Mouse (Mus musculus) lung, embryonic 14.5 days (tissue): ENCODE measurements around the gene Lix1. TPM values are rescaled to one million over a fixed set of nuclear protein-coding genes. Genes with fewer than 3 reads are reported as not detected.
A peak's percentile ranks its signal among the peaks of the same experiment; 100 is the strongest.

Experiments used
- ATAC-seq: fragments of 200-750 bp; cut with Nextera tagmentation; 2 replicates; pipeline ENCODE4 v1.8.0; 2017; ENCODE audit warnings: mild to moderate bottlenecking, moderate TSS enrichment, moderate library complexity; ENCODE audit not compliant: insufficient read depth
- DNase-seq: peaks from one replicate; pipeline ENCODE4 v3.0.0-alpha.2; 2015
- H3K27ac ChIP-seq: fragments of 300-500 bp; sonication (generic); 2 replicates; pipeline ENCODE4 v1.5.1; 2014; ENCODE audit warnings: low read depth, mild to moderate bottlenecking, moderate library complexity
- H3K27me3 ChIP-seq: fragments of 300-500 bp; sonication (generic); 2 replicates; pipeline ENCODE4 v1.6.1; 2014; ENCODE audit warnings: low read length, control low read depth; ENCODE audit not compliant: insufficient read depth
- H3K36me3 ChIP-seq: fragments of 300-500 bp; sonication (generic); 2 replicates; pipeline ENCODE4 v1.6.1; 2014; ENCODE audit warnings: control low read depth; ENCODE audit not compliant: insufficient read depth
- H3K4me1 ChIP-seq: fragments of 300-500 bp; sonication (generic); 2 replicates; pipeline ENCODE4 v1.6.1; 2014; ENCODE audit warnings: antibody characterized with exemption, control low read depth; ENCODE audit not compliant: insufficient read depth
- H3K4me2 ChIP-seq: fragments of 300-500 bp; sonication (generic); 2 replicates; pipeline ENCODE4 v1.6.1; 2014; ENCODE audit warnings: mild to moderate bottlenecking
- H3K4me3 ChIP-seq: fragments of 300-500 bp; sonication (generic); 2 replicates; pipeline ENCODE4 v1.5.1; 2014; ENCODE audit warnings: low read depth, low read length
- H3K9ac ChIP-seq: fragments of 300-500 bp; sonication (generic); 2 replicates; pipeline ENCODE4 v1.6.1; 2014
- H3K9me3 ChIP-seq: fragments of 300-500 bp; sonication (generic); 2 replicates; pipeline ENCODE4 v1.6.1; 2016; ENCODE audit warnings: low read depth, low read length, control low read depth
- CTCF ChIP-seq: IDR thresholded peaks from 2 replicates; pipeline ENCODE4 v1.5.1; 2016; ENCODE audit warnings: antibody characterized with exemption, low read depth
- WGBS: fragments of 180-500 bp; shearing (Covaris S2); extraction: QIAGEN DNeasy Blood & Tissue Kit; methylation state at CpG from one replicate; pipeline ENCODE4 v1.1.7; 2014; 5-methylcytosine and 5-hydroxymethylcytosine counted together
- polyA plus RNA-seq: library from polyadenylated mRNA; unstranded; fragments of >200 nt; fragmentation: Nextera tagmentation; extraction: Ambion mirVana; gene quantifications from 2 replicates; pipeline ENCODE4 v1.2.1, GENCODE M21; 2014

Lix1 gene
- polyA plus RNA-seq, 1 experiment from 2014 or later, result 0.26 TPM

- Histone ChIP-seq H3K9me3 (no peaks in the 10 kb centered on the region), H3K36me3 (no peaks in the 10 kb centered on the region), H3K4me2 (no peak overlapping the region), H3K4me1 (no peaks in the 10 kb centered on the region), H3K9ac (no peak overlapping the region), H3K27me3 (no peaks in the 10 kb centered on the region), H3K27ac (no peak overlapping the region), H3K4me3 (no peak overlapping the region)
- DNase-seq (no peak), ATAC-seq (no peak)
- no peak for TF ChIP-seq CTCF
These were observed 36.2 kb downstream of the Lix1 start for GRCm38 (mm10) chr17:17438576-17439191.

- ATAC-seq (no peak), DNase-seq (no peak)
- H3K36me3 ChIP-seq, result no peaks in the 10 kb centered on the region
- 43% methylated on average over 4 of the region's 4 CpGs for WGBS
- H3K4me2 ChIP-seq, result no peak overlapping the region
- H3K9ac ChIP-seq, result no peak overlapping the region
- no peak for TF ChIP-seq CTCF
- no peaks in the 10 kb centered on the region for H3K4me1 ChIP-seq
- no peaks in the 10 kb centered on the region for H3K27me3 ChIP-seq
- H3K9me3 ChIP-seq, result no peaks in the 10 kb centered on the region
- H3K4me3 ChIP-seq, result no peak overlapping the region
- no peak overlapping the region for H3K27ac ChIP-seq
These were observed 39.5 kb downstream of the Lix1 start for GRCm38 (mm10) chr17:17441876-17442498.

GRCm38 (mm10) chr17:17444297-17444886 lies 41.9 kb downstream of the Lix1 start:
- H3K4me2 ChIP-seq, result no peak overlapping the region
- no peaks in the 10 kb centered on the region for H3K9me3 ChIP-seq
- DNase-seq (no peak), ATAC-seq (no peak)
- no peak overlapping the region for H3K27ac ChIP-seq
- no peak overlapping the region for H3K9ac ChIP-seq
- H3K4me1 ChIP-seq, result no peaks in the 10 kb centered on the region
- no peaks in the 10 kb centered on the region for H3K27me3 ChIP-seq
- no peak for TF ChIP-seq CTCF
- H3K36me3 ChIP-seq, result no peaks in the 10 kb centered on the region
- 65% methylated on average over 3 of the region's 3 CpGs for WGBS
- H3K4me3 ChIP-seq, result no peak overlapping the region

- Histone ChIP-seq H3K4me2 (no peak overlapping the region), H3K27me3 (no peaks in the 10 kb centered on the region), H3K9me3 (no peaks in the 10 kb centered on the region), H3K9ac (no peak overlapping the region), H3K4me3 (no peak overlapping the region), H3K36me3 (no peaks in the 10 kb centered on the region), H3K4me1 (no peaks in the 10 kb centered on the region), H3K27ac (no peak overlapping the region)
- ATAC-seq, result no peak
- DNase-seq, result no peak
- no peak for TF ChIP-seq CTCF
- WGBS, result 89% methylated on average over 3 of the region's 3 CpGs
These were observed 44.2 kb downstream of the Lix1 start for GRCm38 (mm10) chr17:17446683-17447082.

GRCm38 (mm10) chr17:17447821-17448220 lies 45.3 kb downstream of the Lix1 start:
- no peaks in the 10 kb centered on the region for H3K4me1 ChIP-seq
- DNase-seq (no peak), ATAC-seq (no peak)
- no peak overlapping the region for H3K9ac ChIP-seq
- no peak overlapping the region for H3K4me3 ChIP-seq
- H3K36me3 ChIP-seq, result no peaks in the 10 kb centered on the region
- no peak overlapping the region for H3K4me2 ChIP-seq
- H3K27ac ChIP-seq, result no peak overlapping the region
- H3K27me3 ChIP-seq, result no peaks in the 10 kb centered on the region
- WGBS, result 61% methylated on average over 5 of the region's 5 CpGs
- no peaks in the 10 kb centered on the region for H3K9me3 ChIP-seq
- no peak for TF ChIP-seq CTCF

GRCm38 (mm10) chr17:17448737-17449440 lies 46.4 kb downstream of the Lix1 start:
- Histone ChIP-seq H3K9ac (peak overlapping the region; percentile 48), H3K27ac (peak overlapping the region; percentile 6; the same call in 1 of the 2 replicates), H3K36me3 (no peaks in the 10 kb centered on the region), H3K4me1 (no peaks in the 10 kb centered on the region), H3K27me3 (no peaks in the 10 kb centered on the region), H3K4me3 (peak overlapping the region; percentile 32), H3K4me2 (peak overlapping the region; percentile 67), H3K9me3 (no peaks in the 10 kb centered on the region)
- 2% methylated on average over 17 of the region's 17 CpGs for WGBS
- ATAC-seq (peak; percentile 91), DNase-seq (peak; percentile 48)
- no peak for TF ChIP-seq CTCF

GRCm38 (mm10) chr17:17449441-17449770 lies 46.9 kb downstream of the Lix1 start:
- peak; percentile 18 for DNase-seq
- H3K9ac ChIP-seq, result peak overlapping the region; percentile 48; the same call in 1 of the 2 replicates
- no peak overlapping the region for H3K27ac ChIP-seq
- TF ChIP-seq CTCF, result no peak
- H3K27me3 ChIP-seq, result no peaks in the 10 kb centered on the region
- H3K4me3 ChIP-seq, result peak overlapping the region; percentile 32; the same call in 1 of the 2 replicates
- H3K4me2 ChIP-seq, result peak overlapping the region; percentile 67
- no peak for ATAC-seq
- 18% methylated on average over 5 of the region's 5 CpGs for WGBS
- no peaks in the 10 kb centered on the region for H3K4me1 ChIP-seq
- H3K9me3 ChIP-seq, result no peaks in the 10 kb centered on the region
- no peaks in the 10 kb centered on the region for H3K36me3 ChIP-seq
